Mouse (Mus musculus): ENCODE results near the gene Pole4. TPM values are rescaled to one million over a fixed set of nuclear protein-coding genes. Genes with fewer than 3 reads are reported as not detected.

Gene Pole4
- polyA plus RNA-seq, 1 experiment from 2014 or later, result 133 TPM

DNA sequence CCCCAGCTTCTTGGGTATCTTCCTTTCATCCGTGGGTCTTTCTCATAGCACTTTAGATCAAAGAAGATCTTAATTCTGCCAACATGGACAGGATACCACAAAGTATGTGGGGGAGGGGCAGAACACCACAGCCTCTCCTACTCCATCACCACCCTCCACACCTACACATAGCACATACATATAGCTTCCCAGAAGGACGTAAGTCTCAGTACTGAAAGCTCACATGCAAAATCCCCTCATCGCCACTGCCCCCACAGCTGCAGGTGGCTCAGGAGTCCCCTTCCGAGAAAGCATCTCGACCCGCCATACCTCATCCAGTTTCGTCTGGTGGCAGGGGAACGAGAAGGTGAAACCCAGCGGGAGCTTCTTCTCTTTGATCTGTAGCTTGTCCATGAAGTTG lies 39.4 kb upstream of the Pole4 start:
- no peaks in the 10 kb centered on the region for H3K36me3 ChIP-seq (ENCODE audit: control insufficient read depth, insufficient read depth, low read length)
- no peak overlapping the region for H3K4me2 ChIP-seq (ENCODE audit: low read length)
- H3K27me3 ChIP-seq (ENCODE audit: control insufficient read depth, insufficient read depth, low read depth, low read length), result no peaks in the 10 kb centered on the region
- H3K27ac ChIP-seq (ENCODE audit: low read length), result no peak overlapping the region
- no peak overlapping the region for H3K9ac ChIP-seq (ENCODE audit: low read depth, low read length)
- no peaks in the 10 kb centered on the region for H3K4me1 ChIP-seq (ENCODE audit: control insufficient read depth, insufficient read depth, low read length)
- no peak overlapping the region for H3K4me3 ChIP-seq (ENCODE audit: low read depth, low read length)
- no peaks in the 10 kb centered on the region for H3K9me3 ChIP-seq (replicated peaks; ENCODE audit: control insufficient read depth, low read length, poor library complexity, severe bottlenecking)
- ATAC-seq, result no peak
- 94% methylated on average over 9 of the region's 9 CpGs for WGBS

DNA sequence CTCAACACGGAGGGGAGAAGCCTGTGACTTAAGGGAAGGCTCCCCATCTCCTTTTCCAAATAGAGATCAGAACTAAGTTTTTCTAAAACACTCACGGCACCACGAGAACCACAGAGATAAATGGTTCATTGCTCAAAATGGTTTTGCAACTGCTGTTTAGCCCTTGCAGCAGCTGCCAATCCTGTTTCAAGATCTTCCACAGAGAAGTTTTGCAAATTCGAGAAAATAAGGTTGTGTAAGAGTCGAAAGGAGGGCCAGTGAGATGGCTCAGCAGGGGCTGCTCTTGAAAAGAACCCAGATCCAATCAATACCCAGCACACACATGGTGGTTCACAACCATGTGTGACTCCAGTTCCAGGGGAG lies 36.3 kb upstream of the Pole4 start:
- Histone ChIP-seq H3K27me3 (ENCODE audit: control insufficient read depth, insufficient read depth, low read depth, low read length) (no peaks in the 10 kb centered on the region), H3K27ac (ENCODE audit: low read length) (no peak overlapping the region), H3K4me3 (ENCODE audit: low read depth, low read length) (no peak overlapping the region), H3K9me3 (replicated peaks; ENCODE audit: control insufficient read depth, low read length, poor library complexity, severe bottlenecking) (no peaks in the 10 kb centered on the region), H3K9ac (ENCODE audit: low read depth, low read length) (no peak overlapping the region), H3K36me3 (ENCODE audit: control insufficient read depth, insufficient read depth, low read length) (no peaks in the 10 kb centered on the region), H3K4me2 (ENCODE audit: low read length) (no peak overlapping the region), H3K4me1 (ENCODE audit: control insufficient read depth, insufficient read depth, low read length) (no peaks in the 10 kb centered on the region)
- ATAC-seq, result no peak
- 92% methylated on average over 5 of the region's 5 CpGs for WGBS

DNA sequence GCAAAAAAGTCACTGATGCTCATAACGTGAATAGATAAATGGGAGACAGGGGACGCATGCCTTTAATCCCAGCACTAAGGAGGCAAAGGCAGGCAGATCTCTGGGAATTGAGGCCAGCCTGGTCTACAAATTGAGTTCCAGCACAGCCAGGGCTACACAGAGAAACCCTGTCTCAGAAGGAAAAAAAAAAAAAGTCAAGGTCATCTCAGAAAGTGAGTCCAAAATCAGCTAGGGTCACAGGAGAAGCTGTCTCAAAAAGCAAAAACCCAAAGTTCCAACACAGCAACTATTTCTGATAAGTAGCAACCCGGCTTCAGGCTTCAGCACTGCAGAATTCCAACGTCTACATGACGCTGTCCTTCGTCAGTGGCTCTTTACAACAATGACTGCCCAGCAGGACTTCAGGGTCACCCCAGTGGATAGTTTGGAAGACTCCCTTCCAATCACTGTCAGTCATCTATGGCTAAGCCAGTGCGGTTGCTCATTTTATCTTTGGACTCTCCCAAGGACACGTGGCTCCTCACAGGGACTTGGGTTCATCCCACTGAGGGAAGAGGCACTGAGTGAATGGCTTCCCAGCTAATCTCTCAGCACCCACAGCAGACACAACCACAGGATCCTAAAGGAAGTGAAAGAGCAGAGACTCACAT lies 35.8 kb upstream of the Pole4 start:
- Histone ChIP-seq H3K9ac (ENCODE audit: low read depth, low read length) (no peak overlapping the region), H3K4me2 (ENCODE audit: low read length) (no peak overlapping the region), H3K4me3 (ENCODE audit: low read depth, low read length) (no peak overlapping the region), H3K36me3 (ENCODE audit: control insufficient read depth, insufficient read depth, low read length) (no peaks in the 10 kb centered on the region), H3K27ac (ENCODE audit: low read length) (no peak overlapping the region), H3K4me1 (ENCODE audit: control insufficient read depth, insufficient read depth, low read length) (no peaks in the 10 kb centered on the region), H3K27me3 (ENCODE audit: control insufficient read depth, insufficient read depth, low read depth, low read length) (no peaks in the 10 kb centered on the region), H3K9me3 (replicated peaks; ENCODE audit: control insufficient read depth, low read length, poor library complexity, severe bottlenecking) (no peaks in the 10 kb centered on the region)
- 86% methylated on average over 8 of the region's 8 CpGs for whole genome bisulfite sequencing
- no peak for ATAC-seq

DNA sequence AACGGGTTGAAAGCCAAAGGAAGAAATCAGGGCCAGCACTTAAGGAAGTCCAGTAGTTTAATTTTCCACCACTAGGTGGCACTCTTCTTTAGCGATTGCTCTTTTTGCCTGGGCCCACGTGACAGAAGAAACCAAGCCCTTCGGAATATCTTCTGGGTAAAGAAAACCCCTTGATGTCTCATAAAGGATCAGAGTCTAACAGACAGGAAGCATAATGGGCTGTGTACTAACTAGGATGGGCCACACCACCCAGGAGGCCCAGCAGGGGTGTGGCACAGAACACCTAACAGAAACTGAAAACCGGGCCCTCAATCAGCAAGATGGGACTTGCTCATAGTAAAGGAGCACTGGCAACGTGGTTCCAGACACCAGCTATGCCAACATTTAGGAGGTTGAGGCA lies 35.1 kb upstream of the Pole4 start:
- Histone ChIP-seq H3K36me3 (ENCODE audit: control insufficient read depth, insufficient read depth, low read length) (no peaks in the 10 kb centered on the region), H3K9me3 (replicated peaks; ENCODE audit: control insufficient read depth, low read length, poor library complexity, severe bottlenecking) (no peaks in the 10 kb centered on the region), H3K27ac (ENCODE audit: low read length) (no peak overlapping the region), H3K4me1 (ENCODE audit: control insufficient read depth, insufficient read depth, low read length) (no peaks in the 10 kb centered on the region), H3K4me3 (ENCODE audit: low read depth, low read length) (no peak overlapping the region), H3K9ac (ENCODE audit: low read depth, low read length) (no peak overlapping the region), H3K27me3 (ENCODE audit: control insufficient read depth, insufficient read depth, low read depth, low read length) (no peaks in the 10 kb centered on the region), H3K4me2 (ENCODE audit: low read length) (no peak overlapping the region)
- ATAC-seq, result no peak; the same call in 1 of the 2 replicates
- WGBS, result 30% methylated on average over 6 of the region's 6 CpGs

DNA sequence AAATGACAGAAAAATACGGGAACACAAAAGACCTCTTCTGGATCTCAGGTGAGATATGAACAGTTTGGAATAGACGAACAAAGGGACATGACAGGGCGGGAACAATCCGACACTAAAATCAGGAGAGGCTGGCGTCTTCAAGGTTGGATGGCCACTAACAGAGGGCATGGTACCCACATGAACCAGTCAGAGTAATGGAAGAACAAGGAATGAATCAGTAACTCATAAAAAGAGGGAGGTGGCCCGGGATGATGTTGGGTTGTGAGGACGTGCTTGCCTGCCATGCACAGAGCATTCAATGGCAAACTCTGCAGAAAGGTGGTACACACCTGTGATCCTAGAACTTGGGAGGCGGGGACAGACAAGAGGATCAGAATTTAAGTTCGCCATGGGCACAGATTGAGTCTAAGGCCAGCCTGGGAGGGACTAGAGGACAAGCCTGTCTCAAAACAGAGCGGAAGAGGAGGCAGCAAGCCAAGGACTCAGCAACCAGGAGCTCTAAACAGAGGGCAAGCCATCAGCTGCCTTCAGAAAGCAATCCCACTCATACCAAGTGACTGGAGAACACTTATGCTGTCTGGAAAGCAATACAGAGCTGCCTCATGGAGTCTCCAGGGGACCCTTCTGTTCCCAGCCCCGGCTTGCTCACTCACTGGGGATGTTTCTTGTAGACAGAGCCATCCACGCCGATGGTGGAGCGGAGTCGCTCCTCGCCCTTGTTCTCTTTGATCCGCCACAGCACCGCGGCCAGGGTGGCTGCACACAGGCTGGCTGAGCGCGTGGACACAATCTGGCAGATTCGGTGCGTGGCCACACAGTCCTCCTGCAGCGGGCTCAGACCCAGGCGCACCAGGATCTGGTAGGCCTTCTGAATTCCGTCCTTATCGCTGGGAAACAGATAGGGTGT lies 32.7 kb upstream of the Pole4 start:
- Histone ChIP-seq H3K9me3 (replicated peaks; ENCODE audit: control insufficient read depth, low read length, poor library complexity, severe bottlenecking) (no peaks in the 10 kb centered on the region), H3K4me3 (ENCODE audit: low read depth, low read length) (no peak overlapping the region), H3K36me3 (ENCODE audit: control insufficient read depth, insufficient read depth, low read length) (no peaks in the 10 kb centered on the region), H3K9ac (ENCODE audit: low read depth, low read length) (no peak overlapping the region), H3K27ac (ENCODE audit: low read length) (no peak overlapping the region), H3K4me1 (ENCODE audit: control insufficient read depth, insufficient read depth, low read length) (no peaks in the 10 kb centered on the region), H3K27me3 (ENCODE audit: control insufficient read depth, insufficient read depth, low read depth, low read length) (no peaks in the 10 kb centered on the region), H3K4me2 (ENCODE audit: low read length) (no peak overlapping the region)
- no peak for ATAC-seq
- 93% methylated on average over 27 of the region's 27 CpGs for WGBS

DNA sequence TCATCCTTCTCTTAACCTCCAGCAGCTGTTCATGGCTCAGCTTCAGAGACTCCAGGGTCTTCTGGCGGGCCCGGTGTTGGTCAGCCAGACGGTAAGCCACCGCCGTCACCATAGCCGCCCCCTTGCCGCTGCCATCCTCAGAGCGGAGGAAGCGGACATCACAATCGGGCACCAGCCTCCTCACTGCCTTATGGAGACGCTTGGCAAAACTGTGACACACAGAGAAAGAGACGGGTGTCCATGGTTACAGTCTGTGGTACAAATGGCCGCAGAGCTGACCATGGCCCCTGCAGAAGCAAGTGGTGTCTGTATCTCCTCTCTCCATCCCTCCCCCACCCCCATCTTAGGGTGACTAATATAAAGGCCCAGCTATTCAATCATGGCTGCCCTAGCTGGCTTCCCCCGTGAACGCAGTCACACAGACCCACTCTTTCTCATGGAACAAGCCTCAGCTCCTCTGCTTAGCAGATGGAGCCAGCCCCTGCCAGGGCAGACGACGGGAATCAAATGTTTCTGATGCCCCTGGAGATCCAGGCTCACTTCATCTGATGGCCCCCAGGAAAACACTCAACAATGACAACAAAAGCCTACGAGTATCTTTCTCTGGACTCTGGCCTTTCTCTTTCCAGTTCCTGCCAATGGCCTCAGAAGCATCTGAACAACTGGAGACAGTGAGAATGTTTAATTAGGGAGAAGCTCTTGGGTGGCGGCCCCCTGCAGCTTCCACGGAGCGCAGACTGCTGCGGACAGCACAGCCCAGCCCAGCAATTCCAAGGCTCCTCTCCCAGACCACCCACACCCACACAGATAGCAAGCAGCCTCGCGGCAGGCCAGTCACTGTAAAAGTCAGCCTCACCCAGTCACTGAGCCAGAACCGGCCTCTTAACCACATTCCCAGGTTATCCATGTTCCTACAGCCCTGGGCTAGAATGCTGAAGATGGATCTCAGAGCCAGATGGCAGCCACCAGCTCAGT lies 31.7 kb upstream of the Pole4 start:
- Histone ChIP-seq H3K27me3 (ENCODE audit: control insufficient read depth, insufficient read depth, low read depth, low read length) (no peaks in the 10 kb centered on the region), H3K27ac (ENCODE audit: low read length) (no peak overlapping the region), H3K9me3 (replicated peaks; ENCODE audit: control insufficient read depth, low read length, poor library complexity, severe bottlenecking) (no peaks in the 10 kb centered on the region)

DNA sequence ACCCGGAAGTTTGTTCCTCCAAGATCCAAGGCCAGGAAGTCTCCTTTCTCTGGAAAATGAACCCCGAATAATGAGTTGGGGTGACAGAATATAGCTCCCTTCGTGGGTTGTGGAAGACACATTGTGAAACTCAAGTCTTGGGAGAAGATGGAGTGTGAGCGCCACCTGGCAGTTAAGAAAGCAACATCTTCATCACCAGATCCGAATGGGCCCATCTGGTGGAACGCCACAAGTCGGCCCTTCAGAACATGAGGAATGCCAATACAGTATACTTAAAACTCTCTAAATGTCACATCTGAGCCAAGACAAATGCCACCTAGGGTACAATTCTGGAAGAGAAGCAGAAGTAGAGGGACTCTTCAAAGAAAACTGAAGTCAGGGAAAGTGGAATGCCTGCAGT lies 30.2 kb upstream of the Pole4 start:
- no peaks in the 10 kb centered on the region for H3K27me3 ChIP-seq (ENCODE audit: control insufficient read depth, insufficient read depth, low read depth, low read length)
- H3K9ac ChIP-seq (ENCODE audit: low read depth, low read length), result no peak overlapping the region
- H3K4me1 ChIP-seq (ENCODE audit: control insufficient read depth, insufficient read depth, low read length), result no peaks in the 10 kb centered on the region
- ATAC-seq, result no peak
- WGBS, result 88% methylated on average over 7 of the region's 7 CpGs
- H3K4me2 ChIP-seq (ENCODE audit: low read length), result no peak overlapping the region
- no peak overlapping the region for H3K27ac ChIP-seq (ENCODE audit: low read length)
- H3K4me3 ChIP-seq (ENCODE audit: low read depth, low read length), result no peak overlapping the region
- no peaks in the 10 kb centered on the region for H3K36me3 ChIP-seq (ENCODE audit: control insufficient read depth, insufficient read depth, low read length)
- H3K9me3 ChIP-seq (replicated peaks; ENCODE audit: control insufficient read depth, low read length, poor library complexity, severe bottlenecking), result no peaks in the 10 kb centered on the region

More for the DNA sequence above, 31.7 kb upstream of the Pole4 start:
- 83% methylated on average over 25 of the region's 25 CpGs for WGBS
- Histone ChIP-seq H3K4me1 (ENCODE audit: control insufficient read depth, insufficient read depth, low read length) (no peaks in the 10 kb centered on the region), H3K36me3 (ENCODE audit: control insufficient read depth, insufficient read depth, low read length) (no peaks in the 10 kb centered on the region), H3K4me2 (ENCODE audit: low read length) (no peak overlapping the region), H3K9ac (ENCODE audit: low read depth, low read length) (no peak overlapping the region), H3K4me3 (ENCODE audit: low read depth, low read length) (no peak overlapping the region)
- ATAC-seq, result no peak

DNA sequence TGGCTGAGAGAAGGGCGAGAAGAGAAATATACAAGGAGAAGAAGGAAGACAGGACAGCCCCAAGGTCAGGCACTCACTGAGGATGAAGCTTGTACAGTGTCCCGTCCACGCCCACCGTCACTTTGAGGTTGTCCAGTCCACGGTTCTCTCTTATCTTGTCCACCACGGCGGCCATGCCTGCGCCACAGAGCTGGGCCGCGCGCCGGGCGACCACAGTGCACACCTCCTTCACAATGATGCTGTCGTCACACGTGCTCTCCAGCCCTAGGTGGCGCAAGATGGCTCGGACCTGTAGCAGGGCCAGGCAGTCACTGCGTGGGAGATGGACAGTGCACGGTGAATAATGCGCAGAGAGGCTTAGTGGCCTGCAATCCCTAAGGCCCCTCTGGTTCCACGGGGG lies 23.5 kb upstream of the Pole4 start:
- H3K4me3 ChIP-seq (ENCODE audit: low read depth, low read length), result no peak overlapping the region
- no peak overlapping the region for H3K9ac ChIP-seq (ENCODE audit: low read depth, low read length)
- H3K27me3 ChIP-seq (ENCODE audit: control insufficient read depth, insufficient read depth, low read depth, low read length), result no peaks in the 10 kb centered on the region
- no peaks in the 10 kb centered on the region for H3K4me1 ChIP-seq (ENCODE audit: control insufficient read depth, insufficient read depth, low read length)
- no peak overlapping the region for H3K27ac ChIP-seq (ENCODE audit: low read length)
- no peaks in the 10 kb centered on the region for H3K9me3 ChIP-seq (replicated peaks; ENCODE audit: control insufficient read depth, low read length, poor library complexity, severe bottlenecking)
- H3K36me3 ChIP-seq (ENCODE audit: control insufficient read depth, insufficient read depth, low read length), result no peaks in the 10 kb centered on the region
- no peak overlapping the region for H3K4me2 ChIP-seq (ENCODE audit: low read length)
- ATAC-seq, result no peak
- WGBS, result 91% methylated on average over 21 of the region's 21 CpGs
